Mouse (Mus musculus): ENCODE data around the gene Wasf3. TPM values are rescaled to one million over a fixed set of nuclear protein-coding genes. Genes with fewer than 3 reads are reported as not detected.

The Wasf3 gene
- total and polyA plus RNA-seq, 3 experiments = not detected

DNA sequence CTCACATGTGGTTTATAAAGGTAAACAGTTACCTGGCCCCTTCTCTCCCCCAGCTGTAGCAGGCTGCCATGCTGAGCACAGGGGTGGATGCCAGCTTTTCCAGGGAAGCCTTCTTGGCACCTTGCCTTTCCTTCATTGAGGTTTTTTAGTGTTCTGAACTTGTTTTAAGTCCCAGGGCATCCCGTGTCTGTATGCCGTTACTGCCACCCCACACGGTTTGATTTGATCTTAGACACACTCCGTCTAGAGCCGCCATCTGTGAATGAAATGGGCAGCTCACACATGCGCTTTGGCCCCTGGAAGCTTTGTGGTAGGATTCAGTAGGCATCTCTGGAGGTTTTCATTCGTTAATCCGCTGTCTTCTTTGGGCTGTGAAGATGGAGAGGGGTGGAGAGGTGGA lies 23.8 kb downstream of the Wasf3 start:
- H3K9ac ChIP-seq (ENCODE audit: control insufficient read depth, low read depth, low read length, poor library complexity, severe bottlenecking) = no peak overlapping the region
- no peaks in the 10 kb centered on the region for H3K79me2 ChIP-seq (ENCODE audit: control insufficient read depth, insufficient read depth, low read length, poor library complexity)
- DNase-seq (ENCODE audit: low read depth, low spot score) = no peak
- H3K4me3 ChIP-seq (ENCODE audit: control insufficient read depth in 1 of 2, insufficient read depth in 1 of 2, low read depth in 2 of 2, low read length in 2 of 2) = no peak overlapping the region
- H3K4me1 ChIP-seq (ENCODE audit: control insufficient read depth in 1 of 2, insufficient read depth in 2 of 2, low read length in 2 of 2) = no peaks in the 10 kb centered on the region
- H3K27ac ChIP-seq (ENCODE audit: control insufficient read depth, low read depth, low read length) = no peak overlapping the region
- TF ChIP-seq TAL1 (IDR thresholded peaks at IDR 0.05; ENCODE audit: low read length) (no peak), EP300 (IDR thresholded peaks at IDR 0.05; ENCODE audit: low read depth in 1 of 2, low read length in 2 of 2) (no peak), HCFC1 (IDR thresholded peaks at IDR 0.05; ENCODE audit: low read depth, low read length) (no peak), TCF12 (IDR thresholded peaks at IDR 0.05; ENCODE audit: low read depth, low read length) (no peak), UBTF (IDR thresholded peaks at IDR 0.05; ENCODE audit: borderline replicate concordance, insufficient read depth, low read depth, low read length) (no peak), MAZ (IDR thresholded peaks at IDR 0.05; ENCODE audit: low read depth, low read length) (no peak), CHD1 (IDR thresholded peaks at IDR 0.05; ENCODE audit: low read depth, low read length) (no peak), MYC (IDR thresholded peaks at IDR 0.05; ENCODE audit: low read depth, low read length) (no peak), POLR2AphosphoS2 (IDR thresholded peaks at IDR 0.05; ENCODE audit: low read length) (no peak), MYB (IDR thresholded peaks at IDR 0.05; ENCODE audit: low read depth, low read length) (no peak), NRF1 (IDR thresholded peaks at IDR 0.05; ENCODE audit: insufficient read depth, low read depth, low read length, poor library complexity, severe bottlenecking) (no peak), GABPA (IDR thresholded peaks at IDR 0.05; ENCODE audit: low read depth, low read length) (no peak), CTCF (IDR thresholded peaks at IDR 0.05 in 2 of 3, conservative IDR thresholded peaks at IDR 0.05 in 1 of 3; ENCODE audit: control insufficient read depth in 1 of 3, insufficient read depth in 1 of 3, low read depth in 2 of 3, low read length in 3 of 3, poor library complexity in 1 of 3, severe bottlenecking in 1 of 3) (no peak), KAT2A (conservative IDR thresholded peaks at IDR 0.05; ENCODE audit: low read depth, low read length) (no peak)
- H3K27me3 ChIP-seq (ENCODE audit: control insufficient read depth in 1 of 2, insufficient read depth in 2 of 2, low read length in 2 of 2) = no peaks in the 10 kb centered on the region
- H3K36me3 ChIP-seq (ENCODE audit: control insufficient read depth in 1 of 2, insufficient read depth in 2 of 2, low read length in 2 of 2) = no peaks in the 10 kb centered on the region
- no peaks in the 10 kb centered on the region for H3K9me3 ChIP-seq (replicated peaks; ENCODE audit: insufficient read depth, low read length)

DNA sequence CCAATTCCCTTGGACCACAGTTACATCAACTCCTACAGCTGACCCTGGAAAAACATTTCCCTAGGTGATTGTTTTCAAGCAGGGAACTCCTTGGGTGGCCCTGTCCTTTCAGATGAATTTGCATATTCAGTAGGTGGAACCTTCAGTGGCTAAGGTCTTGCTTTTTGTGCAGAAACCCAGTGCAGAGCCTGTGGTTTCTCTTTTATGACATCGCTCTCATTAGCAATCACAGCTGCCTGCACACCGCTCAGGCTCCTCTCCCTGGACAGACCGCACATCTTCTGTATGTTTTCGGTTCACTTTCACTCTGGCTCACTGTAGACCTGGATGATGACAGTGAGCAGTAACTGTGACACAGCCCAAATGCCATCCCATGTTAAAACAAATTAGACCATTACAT lies 26.0 kb downstream of the Wasf3 start:
- no peak for DNase-seq (ENCODE audit: low read depth, low spot score)
- H3K9me3 ChIP-seq (replicated peaks; ENCODE audit: insufficient read depth, low read length) = no peaks in the 10 kb centered on the region
- H3K27ac ChIP-seq (ENCODE audit: control insufficient read depth, low read depth, low read length) = no peak overlapping the region
- no peaks in the 10 kb centered on the region for H3K4me1 ChIP-seq (ENCODE audit: control insufficient read depth in 1 of 2, insufficient read depth in 2 of 2, low read length in 2 of 2)
- H3K36me3 ChIP-seq (ENCODE audit: control insufficient read depth in 1 of 2, insufficient read depth in 2 of 2, low read length in 2 of 2) = no peaks in the 10 kb centered on the region
- no peak overlapping the region for H3K4me3 ChIP-seq (ENCODE audit: control insufficient read depth in 1 of 2, insufficient read depth in 1 of 2, low read depth in 2 of 2, low read length in 2 of 2)
- no peaks in the 10 kb centered on the region for H3K27me3 ChIP-seq (ENCODE audit: control insufficient read depth in 1 of 2, insufficient read depth in 2 of 2, low read length in 2 of 2)
- H3K79me2 ChIP-seq (ENCODE audit: control insufficient read depth, insufficient read depth, low read length, poor library complexity) = no peaks in the 10 kb centered on the region
- TF ChIP-seq BHLHE40 (IDR thresholded peaks at IDR 0.05; ENCODE audit: borderline replicate concordance, low read depth, low read length) (no peak), ZNF384 (IDR thresholded peaks at IDR 0.05; ENCODE audit: low read depth, low read length) (no peak), ZC3H11A (IDR thresholded peaks at IDR 0.05; ENCODE audit: low read depth, low read length) (no peak), SIN3A (IDR thresholded peaks at IDR 0.05; ENCODE audit: low read length) (no peak), CTCF (IDR thresholded peaks at IDR 0.05 in 2 of 3, conservative IDR thresholded peaks at IDR 0.05 in 1 of 3; ENCODE audit: control insufficient read depth in 1 of 3, insufficient read depth in 1 of 3, low read depth in 2 of 3, low read length in 3 of 3, poor library complexity in 1 of 3, severe bottlenecking in 1 of 3) (no peak), MEF2A (IDR thresholded peaks at IDR 0.05; ENCODE audit: extremely low read depth, insufficient replicate concordance, low read depth, low read length, poor library complexity, severe bottlenecking) (no peak), SMC3 (IDR thresholded peaks at IDR 0.05; ENCODE audit: low read depth, low read length) (no peak), MYC (IDR thresholded peaks at IDR 0.05; ENCODE audit: low read depth, low read length) (no peak), TBP (IDR thresholded peaks at IDR 0.05; ENCODE audit: low read depth, low read length) (no peak), JUND (IDR thresholded peaks at IDR 0.05; ENCODE audit: low read depth, low read length) (no peak), EP300 (IDR thresholded peaks at IDR 0.05; ENCODE audit: low read depth in 1 of 2, low read length in 2 of 2) (no peak), NELFE (IDR thresholded peaks at IDR 0.05; ENCODE audit: low read depth, low read length) (no peak)
- no peak overlapping the region for H3K9ac ChIP-seq (ENCODE audit: control insufficient read depth, low read depth, low read length, poor library complexity, severe bottlenecking)
